Mouse (Mus musculus) cortical plate, adult 2 months (tissue): Measurements from ENCODE around the gene Rab23.

Experiments used
- CTCF ChIP-seq: fragments of 200-500 bp; IDR thresholded peaks from 2 replicates; pipeline ENCODE4 v1.5.1; 2011; ENCODE audit warnings: mild to moderate bottlenecking, control low read depth, low read length; ENCODE audit not compliant: insufficient read depth; ENCODE audit errors: extremely low read depth
- POLR2A ChIP-seq: fragments of 200-500 bp; IDR thresholded peaks from 2 replicates; pipeline ENCODE4 v1.6.1; 2011; ENCODE audit warnings: mild to moderate bottlenecking, low read length, control low read depth; ENCODE audit not compliant: insufficient read depth; ENCODE audit errors: extremely low read depth

GRCm38 (mm10) chr1:33709615-33710014, 10.1 kb upstream of the Rab23 start:
- TF ChIP-seq POLR2A (no peak), CTCF (no peak)
